Mouse (Mus musculus) spleen, postnatal 4 days (tissue): ENCODE data around the gene Skap2.

Experiments
- DNase-seq, 2 experiments: peaks; one replicate each; pipeline ENCODE4 v3.0.0; 2022; ENCODE audit warnings: low spot score in 2 of 2

The Skap2 gene

DNA sequence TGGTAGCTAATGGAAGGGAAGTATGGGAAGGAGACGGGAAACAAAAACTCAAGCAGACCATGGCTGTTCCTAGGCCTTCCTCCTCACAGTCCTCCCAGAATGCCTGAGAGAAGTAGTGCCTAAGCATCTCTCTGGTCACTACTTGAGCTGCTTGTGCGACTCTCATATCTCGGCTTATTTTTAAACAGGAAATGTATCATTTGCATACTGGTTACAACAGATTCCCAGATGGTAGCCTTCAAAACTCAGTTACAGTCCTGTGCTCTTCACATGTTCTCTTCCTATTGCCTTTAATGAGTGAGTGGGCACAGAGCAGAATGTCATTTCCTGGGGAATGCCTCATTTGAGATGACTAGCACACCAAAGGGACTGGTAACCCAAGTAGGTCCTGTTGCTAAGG, 117.6 kb downstream of the Skap2 start:
- no peak for DNase-seq

DNA sequence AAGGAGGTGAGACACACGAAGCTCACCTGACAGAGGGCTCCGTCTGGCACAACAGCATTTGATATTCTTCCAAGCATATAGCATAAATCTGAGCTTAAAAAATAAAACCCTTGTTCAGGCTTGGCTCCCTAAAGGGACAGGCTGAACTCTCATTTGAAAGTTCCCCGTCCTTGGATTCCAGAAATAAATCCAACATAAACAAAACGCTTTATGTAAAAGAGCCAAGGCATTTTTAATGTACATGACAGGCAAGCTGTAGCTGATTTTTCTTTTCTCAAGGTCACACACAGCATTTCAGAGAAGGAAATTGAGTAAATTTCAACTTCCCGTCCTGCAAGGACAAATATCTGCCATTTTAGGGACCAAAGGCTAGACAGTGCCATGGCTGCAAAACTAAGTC, 122.0 kb downstream of the Skap2 start:
- DNase-seq, result no peak

DNA sequence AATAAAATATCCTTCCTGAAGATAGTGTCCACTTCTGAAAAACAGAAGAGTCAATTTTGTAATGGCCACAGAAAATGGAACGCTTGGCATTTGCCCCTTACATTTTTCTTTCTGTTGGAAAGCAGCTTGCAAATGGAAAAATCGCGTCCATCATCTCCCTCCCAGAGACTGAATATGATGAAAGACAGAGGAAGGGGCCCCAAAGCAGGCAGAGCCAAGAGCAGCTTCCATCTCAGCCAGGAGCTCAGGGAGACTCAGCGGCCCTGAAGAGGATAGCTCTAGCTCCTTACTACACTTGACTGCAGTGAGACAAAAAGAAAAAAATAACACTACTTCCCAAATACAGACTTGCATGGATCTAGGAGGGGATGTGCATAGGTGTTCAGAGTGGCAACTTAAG, 122.5 kb downstream of the Skap2 start:
- no peak for DNase-seq

DNA sequence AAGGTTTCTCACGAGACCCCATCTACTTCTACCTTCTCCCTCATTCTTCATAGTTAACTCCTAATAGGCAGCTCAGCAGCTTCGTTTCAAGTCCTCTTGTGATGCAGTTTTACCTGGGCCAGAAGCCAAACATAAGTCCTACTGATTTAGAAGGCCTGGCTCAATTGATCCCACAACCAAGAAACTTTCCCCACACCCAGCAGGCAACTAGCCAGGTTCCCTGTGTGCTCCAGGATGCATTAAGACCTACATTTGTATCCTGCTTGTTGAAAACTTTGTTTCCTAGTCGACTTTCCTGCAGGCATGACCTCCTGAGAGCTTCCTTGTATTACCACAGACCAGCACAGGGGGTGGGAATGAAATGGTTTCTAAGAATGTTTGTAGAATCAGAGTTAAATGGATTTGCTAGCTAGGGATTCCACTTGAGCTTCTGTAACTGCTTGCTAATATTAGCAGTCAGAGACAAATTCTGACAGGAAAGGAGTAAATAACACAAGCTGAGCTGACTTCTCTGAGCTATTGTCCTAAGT, 125.4 kb downstream of the Skap2 start:
- DNase-seq, result no peak

DNA sequence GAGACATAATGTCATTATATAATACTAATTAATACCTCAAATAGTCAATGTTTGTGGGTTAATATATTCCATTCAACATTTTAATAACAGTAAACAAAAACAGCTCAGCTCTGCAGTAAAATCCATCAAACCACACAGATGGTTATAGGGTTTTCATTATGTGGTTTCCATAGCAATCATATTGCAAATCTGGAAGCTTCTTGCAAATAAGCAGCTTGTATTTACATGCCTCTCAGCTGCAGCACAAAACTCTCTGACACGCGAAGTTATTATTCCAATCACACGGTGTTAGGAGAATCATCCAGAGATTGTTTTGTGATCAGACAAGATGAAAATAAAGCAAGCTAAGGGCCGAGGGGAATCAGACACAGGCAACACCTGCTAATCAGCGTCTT, 129.5 kb downstream of the Skap2 start:
- DNase-seq, result no peak

DNA sequence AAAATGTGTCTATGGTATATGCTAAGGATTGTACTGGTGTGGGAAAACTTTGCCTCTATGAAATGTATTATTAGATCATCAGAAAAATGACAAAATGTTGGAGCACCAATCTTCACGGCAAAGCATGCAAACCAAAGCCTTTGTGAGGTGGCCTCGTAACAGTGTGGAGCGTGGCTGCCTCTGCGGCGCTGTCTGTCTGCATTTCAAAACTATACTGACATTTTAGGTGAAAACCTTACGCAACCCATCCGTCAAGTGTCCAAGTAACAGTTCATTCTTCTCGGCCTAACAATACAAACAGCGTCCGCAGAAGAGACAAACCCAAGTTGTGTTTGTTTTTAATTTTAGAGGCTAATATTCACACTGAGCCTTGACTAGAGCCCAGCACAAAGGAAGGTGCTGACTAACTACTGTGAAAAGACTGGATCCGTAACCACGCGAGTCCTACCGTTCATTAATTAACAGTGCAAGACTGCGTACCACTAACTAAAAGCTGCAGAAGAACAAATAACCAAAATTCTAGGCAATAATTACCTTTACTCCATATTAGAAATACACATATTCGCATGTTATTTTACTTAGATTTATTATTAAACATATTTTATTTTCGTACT, 130.0 kb downstream of the Skap2 start:
- no peak for DNase-seq

DNA sequence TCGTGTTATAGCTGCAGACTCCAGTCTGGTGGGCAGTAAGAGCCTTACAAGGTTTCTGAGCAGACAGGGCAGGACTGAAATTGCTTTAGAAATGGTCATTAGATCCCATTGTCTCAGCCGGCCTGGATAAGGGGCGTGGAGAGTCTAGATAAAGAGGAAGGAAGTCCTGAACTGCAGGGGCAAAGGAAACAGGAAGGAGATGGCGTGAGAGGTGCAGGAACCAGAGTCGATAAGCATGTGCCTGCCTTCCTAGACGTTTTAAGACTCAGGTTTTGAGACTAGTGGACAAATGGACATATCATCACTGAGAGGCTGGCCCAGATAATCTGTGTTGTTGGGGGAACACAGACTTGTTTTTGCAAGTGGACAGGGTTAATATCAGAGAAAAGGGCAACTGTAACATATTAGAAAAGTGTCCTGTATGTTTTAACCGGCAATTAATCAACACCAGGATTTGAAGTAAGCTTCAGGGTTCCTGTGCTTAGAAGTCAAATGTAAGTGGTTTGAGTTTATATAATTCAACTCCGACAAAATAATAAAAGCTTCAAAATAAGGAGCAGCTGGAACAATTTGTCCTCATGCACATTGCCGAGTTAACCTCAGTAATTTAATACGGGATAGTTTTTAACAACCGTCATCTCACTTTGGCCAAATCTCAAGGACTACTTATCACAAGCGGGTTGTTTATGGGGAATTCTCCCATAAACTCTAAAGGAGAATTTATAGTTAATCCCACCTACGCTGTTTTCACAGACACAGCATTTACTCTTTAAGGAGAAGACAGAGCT, 131.0 kb downstream of the Skap2 start:
- peak in 1 of 2 experiments; percentile 21 for DNase-seq

DNA sequence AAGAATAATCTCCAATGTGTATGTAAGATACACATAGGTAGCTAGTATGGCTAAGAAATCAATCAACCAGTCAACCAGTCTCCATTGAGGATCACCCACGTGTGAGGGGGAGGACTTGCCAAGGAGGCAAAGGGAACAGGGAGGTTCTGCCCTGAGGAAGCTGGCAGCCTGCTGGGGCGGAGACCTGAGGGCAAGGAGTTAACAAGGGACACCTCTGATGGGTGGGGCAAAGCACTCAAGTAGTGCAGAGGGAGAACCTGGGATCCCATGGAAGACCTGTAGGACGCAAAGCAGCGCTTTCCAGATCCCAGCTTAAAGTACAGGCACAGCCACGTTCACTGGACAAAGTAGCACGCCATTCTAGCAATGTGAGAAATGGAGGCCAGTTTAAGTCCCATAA, 131.6 kb downstream of the Skap2 start:
- DNase-seq, result no peak

DNA sequence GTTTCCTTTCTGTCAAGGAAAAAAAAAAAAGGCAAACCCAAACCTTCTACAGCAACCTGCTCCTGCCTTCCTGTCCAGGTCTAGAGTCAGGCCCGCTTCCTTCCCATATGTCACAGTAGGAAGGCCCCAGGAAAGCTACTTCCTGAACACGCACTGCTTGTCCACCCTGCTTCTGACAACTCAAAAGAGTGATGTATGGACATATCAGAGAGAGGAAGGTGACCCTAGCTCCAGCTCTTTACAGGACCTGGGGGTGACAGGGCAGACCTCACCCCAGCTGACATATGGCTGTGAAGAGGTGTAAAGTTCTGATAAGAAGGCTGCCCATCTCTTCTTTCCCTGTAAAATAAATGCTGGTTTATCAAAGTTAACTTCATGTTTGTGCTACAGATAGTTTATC, 133.8 kb downstream of the Skap2 start:
- DNase-seq, result no peak

DNA sequence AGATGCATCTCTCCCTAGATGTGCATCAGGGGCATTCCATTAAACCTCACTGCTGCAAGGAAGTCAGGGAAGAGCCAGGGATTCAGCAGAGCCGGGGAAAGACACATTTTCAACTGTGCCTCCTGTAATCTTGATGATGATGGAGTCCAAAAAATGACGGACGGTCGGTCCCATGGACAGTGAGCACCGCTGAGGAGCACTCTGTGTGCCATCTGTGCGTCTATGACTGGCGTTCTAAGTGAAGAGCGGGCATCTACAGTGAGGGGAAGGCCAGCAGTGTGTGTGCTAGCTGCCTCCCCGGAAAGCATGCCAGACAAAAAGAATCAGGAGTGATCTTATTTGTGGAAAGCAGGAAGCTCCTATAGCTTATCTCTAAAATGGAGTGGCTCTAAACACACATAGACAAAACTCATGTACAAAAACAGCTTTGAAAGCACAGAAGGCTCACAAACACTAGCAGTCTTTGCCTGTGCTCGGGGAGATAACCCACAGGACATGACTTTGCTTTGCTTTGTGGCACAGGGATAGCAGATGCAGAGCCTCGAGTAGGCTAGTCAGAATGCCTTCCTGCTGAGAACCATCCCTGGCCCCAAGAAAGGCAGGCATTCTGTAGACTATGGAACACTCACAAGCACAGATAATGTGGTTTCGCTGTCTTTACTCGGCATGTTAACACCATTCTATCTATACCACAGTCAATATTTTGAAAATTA, 135.4 kb downstream of the Skap2 start:
- DNase-seq, result no peak

DNA sequence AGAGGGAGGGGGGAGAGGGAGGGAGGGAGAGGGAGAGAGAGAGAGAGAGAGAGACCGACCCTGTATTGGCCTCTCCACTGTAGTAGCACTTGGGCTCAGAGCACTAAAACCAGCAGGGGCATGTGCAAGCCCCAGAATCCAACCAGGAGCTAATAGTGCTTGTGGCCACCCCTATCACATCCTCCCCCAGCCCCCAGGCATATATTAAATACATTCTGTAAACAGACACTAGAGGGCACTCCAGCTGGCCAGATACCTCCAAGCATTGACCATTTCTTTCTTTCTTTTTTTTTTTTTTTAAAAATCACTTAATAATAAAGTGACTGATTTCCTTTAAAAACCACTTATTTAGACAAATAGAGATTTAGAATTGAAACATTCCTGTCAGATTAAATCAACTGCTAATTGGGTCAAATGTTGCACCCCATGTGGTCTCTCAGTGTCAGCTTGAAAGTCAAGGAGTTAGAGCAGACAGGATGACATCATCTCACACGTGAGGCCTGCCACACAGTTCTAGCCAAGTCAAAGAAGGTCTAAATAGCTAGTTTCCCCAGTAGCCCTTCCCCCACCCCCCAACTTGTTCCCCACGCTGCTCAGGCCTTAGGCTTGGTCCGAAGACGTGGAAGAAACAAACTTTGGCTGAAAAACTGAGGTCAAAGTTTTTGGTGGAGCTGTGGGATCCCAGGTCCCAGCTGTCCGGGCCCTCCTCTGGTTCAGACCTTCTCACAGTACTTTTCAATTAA, 136.3 kb downstream of the Skap2 start:
- no peak for DNase-seq

DNA sequence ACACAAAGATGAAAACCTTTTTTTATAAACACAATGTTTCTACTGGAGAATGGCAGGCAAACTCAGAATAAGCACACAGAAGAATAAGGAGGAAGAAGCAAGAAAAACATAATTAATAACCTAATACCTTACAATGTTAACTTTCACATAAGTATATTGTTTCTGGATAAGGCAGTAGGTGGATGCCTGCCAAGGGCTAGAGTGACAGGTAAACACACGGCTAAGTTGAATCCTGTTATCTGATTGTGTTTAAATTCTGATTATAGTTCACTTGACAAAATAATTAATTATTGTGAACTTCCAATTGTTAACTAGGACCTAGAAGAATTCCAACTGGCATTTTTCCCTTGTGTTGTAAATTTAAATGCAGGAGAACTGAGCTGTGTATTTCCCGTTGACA, 138.3 kb downstream of the Skap2 start:
- DNase-seq, result no peak

DNA sequence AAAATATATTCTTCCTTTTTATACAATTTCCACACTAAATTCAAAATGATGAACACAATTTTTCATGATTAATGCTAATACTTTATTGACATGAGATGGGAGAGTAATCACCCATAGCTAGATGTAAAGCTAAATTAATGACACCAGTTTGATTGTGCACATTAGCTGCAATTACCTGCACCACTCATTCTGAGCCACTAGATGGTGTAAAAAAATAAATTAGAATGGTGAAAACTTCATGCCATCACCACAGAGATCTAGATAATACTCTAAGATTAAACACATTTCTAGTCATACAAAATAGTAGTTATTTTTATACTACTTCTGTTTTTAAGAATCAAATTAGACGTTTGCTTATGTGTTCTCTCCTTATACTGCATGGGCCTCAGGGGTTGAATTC, 141.2 kb downstream of the Skap2 start:
- DNase-seq, result no peak

DNA sequence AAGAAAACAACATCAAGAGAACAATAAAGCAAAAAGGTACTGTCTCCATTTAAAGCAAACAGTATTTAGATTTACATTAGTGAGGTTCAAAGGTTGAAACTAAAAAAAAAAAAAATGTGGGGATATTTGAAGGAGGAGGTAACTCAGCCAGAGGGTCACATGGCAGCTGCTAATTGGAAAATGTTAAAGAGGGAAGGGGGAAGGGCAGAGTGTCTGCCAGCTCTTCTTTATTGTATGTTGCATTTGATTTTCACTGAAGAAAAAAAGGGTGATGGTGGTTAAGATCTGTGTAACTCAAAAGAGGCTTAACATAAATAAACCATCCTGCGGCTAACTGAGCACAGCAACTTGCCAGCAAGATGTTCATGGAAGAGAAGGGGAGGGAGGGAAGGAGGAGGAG, 142.1 kb downstream of the Skap2 start:
- no peak for DNase-seq

DNA sequence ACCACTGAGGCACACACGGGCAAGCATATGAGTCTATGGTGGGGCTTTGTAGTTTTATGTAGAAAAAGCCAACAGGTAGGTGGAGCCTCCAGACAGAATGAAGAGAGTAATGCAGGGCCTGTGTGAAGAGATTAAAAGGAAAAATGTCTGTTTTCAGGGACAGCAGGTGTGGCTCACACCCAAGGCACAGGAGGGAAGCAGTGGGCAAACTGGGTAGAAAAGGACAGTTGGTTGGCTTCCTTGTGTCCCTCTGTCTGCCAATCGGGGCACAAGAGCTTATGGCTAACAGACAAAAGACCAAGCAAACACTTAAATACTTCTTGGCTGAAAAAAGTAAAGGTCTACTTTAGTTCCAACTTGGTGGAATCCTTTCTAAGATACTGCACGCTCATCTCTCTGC, 145.8 kb downstream of the Skap2 start:
- DNase-seq, result no peak

DNA sequence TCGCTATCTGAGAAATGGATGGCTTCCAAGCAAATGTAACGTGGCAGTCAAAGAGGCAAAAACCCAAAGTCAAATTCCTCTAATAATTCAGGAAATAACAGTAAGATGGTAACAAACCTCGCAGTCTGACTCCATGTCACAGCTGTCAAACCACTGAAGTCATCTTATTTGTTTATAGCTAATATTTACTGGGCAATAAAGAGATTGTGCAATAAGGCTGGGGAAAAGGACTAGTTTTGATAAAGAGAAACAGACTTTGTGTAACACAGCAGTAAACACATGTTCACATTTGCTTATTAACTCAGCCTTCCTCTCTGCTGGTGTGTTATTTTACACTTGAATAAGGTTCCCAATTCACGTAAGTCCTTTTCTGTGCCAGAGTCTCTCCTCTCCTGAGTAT, 148.8 kb downstream of the Skap2 start:
- no peak for DNase-seq

DNA sequence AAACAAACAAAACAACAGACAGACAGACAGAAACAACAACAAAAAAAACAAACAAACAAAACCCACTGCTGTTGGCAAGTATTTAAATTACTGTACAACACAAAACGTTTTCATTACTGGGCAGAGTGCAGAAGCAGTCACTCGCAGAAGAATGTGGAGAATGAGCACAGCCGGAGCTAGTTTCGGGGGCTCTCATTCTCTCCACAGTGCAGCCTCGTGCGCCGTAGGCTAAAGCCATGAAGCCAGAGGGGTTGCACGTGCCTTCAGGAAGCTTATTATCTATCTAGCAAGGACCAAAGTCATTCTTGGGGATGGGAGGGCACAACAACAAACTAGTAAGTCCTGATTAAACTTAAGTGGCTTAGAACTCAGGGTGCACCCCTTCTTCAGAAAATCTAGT, 152.0 kb downstream of the Skap2 start:
- no peak for DNase-seq

DNA sequence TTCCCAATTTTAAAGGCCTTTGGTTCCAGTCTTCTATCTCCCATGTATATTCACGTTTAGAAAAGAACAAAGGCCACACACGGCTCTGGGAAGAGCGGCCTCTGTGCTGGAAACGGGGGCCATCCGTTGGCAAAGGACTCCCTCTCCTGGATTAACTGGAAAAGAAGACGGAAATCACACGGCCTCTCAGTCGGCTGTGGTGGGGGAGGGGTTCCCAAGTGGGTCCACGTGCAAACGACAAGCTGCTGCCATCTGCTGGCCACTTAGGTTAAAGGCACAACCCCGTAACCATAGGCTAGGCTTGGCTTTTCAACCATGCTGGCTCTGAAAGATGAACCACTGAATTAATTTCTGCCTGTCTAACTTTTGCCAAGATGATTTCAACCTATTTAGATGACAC, 154.5 kb downstream of the Skap2 start:
- DNase-seq, result peak; percentile 76 to 88

DNA sequence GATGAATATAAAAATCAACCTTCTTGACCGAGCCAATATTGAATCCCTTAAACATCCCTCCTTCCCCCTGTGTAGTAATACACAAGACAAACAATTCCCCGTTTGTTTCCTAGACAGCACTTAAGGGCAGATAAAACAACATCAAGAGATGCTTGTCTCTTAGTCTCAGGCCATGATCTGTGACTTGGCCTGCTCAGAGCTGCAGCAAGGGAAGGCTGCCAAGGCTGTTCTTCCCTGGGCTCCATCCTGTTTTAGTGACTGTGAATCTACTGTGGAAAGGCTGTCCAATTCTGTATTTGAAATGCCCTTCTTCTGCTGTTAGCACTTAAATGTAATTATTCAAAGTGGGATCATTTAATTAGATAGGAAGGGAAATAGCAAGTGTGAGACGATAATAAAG, 159.1 kb downstream of the Skap2 start:
- DNase-seq, result no peak

DNA sequence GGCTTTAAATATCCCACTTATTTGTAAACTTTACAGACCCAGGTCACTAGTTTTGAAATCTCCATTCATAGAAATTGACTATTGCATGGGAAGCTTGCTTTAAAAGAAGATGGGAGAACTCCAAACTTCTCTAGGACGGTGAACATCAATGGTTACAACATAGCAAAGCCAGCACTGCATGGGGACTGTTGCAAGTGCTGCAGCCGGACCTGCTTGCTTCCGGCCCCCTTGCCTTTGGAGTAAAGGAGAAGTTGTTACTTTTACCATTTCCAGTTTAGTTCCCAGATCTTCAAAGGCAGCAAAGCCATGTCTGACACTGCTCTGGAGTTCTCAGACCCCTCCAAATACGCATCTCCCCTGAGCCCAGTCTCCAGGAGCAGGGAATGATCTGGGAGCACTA, 159.7 kb downstream of the Skap2 start:
- DNase-seq, result no peak

DNA sequence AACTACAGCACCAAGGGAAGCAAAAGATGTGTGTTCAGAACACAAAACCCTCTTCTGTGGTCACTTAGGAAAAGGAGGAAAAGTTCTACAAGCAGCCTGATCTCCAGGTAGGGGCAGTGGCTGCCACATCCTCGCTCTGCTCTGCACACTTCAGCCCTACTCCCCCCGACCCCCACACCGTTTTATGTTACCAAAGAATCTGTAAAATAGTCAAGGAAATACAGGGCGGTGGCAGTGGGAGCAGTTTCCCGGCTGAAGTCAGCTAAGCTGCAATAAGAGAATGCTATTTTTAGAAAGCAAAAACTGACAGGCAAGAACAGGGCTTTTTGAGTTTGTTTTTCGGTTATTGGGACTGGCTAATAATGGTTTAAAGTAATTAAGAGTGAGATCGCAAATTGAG, 160.8 kb downstream of the Skap2 start:
- DNase-seq, result no peak
